Mouse (Mus musculus) intestine, embryonic 15.5 days (tissue): ENCODE data around the gene Myl9. TPM values are rescaled to one million over a fixed set of nuclear protein-coding genes. Genes with fewer than 3 reads are reported as not detected.

ENCODE experiments used
- ATAC-seq: fragments of 200-750 bp; cut with Nextera tagmentation; 2 replicates; pipeline ENCODE4 v1.8.0; 2017; ENCODE audit warnings: moderate TSS enrichment, moderate library complexity
- H3K27ac ChIP-seq: fragments of 300-500 bp; sonication (generic); 2 replicates; pipeline ENCODE4 v1.5.1; 2015; ENCODE audit warnings: mild to moderate bottlenecking, inconsistent platforms
- H3K27me3 ChIP-seq: fragments of 300-500 bp; sonication (generic); replicated peaks from 2 replicates; pipeline ENCODE4 v1.6.1; 2015; ENCODE audit warnings: inconsistent platforms
- H3K36me3 ChIP-seq: fragments of 300-500 bp; sonication (generic); 2 replicates; pipeline ENCODE4 v1.6.1; 2015; ENCODE audit warnings: inconsistent platforms
- H3K4me1 ChIP-seq: fragments of 300-500 bp; sonication (generic); replicated peaks from 2 replicates; pipeline ENCODE4 v1.6.1; 2015; ENCODE audit warnings: inconsistent platforms
- H3K4me2 ChIP-seq: fragments of 300-500 bp; sonication (generic); replicated peaks from 2 replicates; pipeline ENCODE4 v1.6.1; 2015; ENCODE audit warnings: mild to moderate bottlenecking, inconsistent platforms
- H3K4me3 ChIP-seq: fragments of 300-500 bp; sonication (generic); replicated peaks from 2 replicates; pipeline ENCODE4 v1.5.1; 2015; ENCODE audit warnings: inconsistent platforms
- H3K9ac ChIP-seq: fragments of 300-500 bp; sonication (generic); 2 replicates; pipeline ENCODE4 v1.6.1; 2015; ENCODE audit warnings: inconsistent platforms
- H3K9me3 ChIP-seq: fragments of 300-500 bp; sonication (generic); 2 replicates; pipeline ENCODE4 v1.6.1; 2016; ENCODE audit warnings: inconsistent platforms
- WGBS: fragments of 180-500 bp; shearing (Covaris S2); methylation state at CpG from one replicate; pipeline ENCODE4 v1.1.7; 2015; 5-methylcytosine and 5-hydroxymethylcytosine counted together
- polyA plus RNA-seq: library from polyadenylated mRNA; unstranded; fragments of >200 nt; fragmentation: Nextera tagmentation; extraction: Ambion mirVana; gene quantifications from 2 replicates; pipeline ENCODE4 v1.2.1, GENCODE M21; 2015

Gene Myl9
- polyA plus RNA-seq, 1 experiment from 2014 or later: 1,100 TPM

- ATAC-seq: no peak
- no peak overlapping the region for H3K4me2 ChIP-seq
- no peak overlapping the region for H3K27ac ChIP-seq
- H3K4me3 ChIP-seq: no peak overlapping the region
- no peaks in the 10 kb centered on the region for H3K9me3 ChIP-seq
- no peaks in the 10 kb centered on the region for H3K27me3 ChIP-seq
- peaks cover 7% of the 10 kb centered on the region for H3K36me3 ChIP-seq
- H3K9ac ChIP-seq: no peak overlapping the region
- no peaks in the 10 kb centered on the region for H3K4me1 ChIP-seq
- 76% methylated on average over 10 of the region's 10 CpGs for WGBS
Observed at GRCm38 (mm10) chr2:156766227-156767019, 8.8 kb upstream of the Myl9 start.

GRCm38 (mm10) chr2:156767108-156767507, 8.1 kb upstream of the Myl9 start:
- ATAC-seq: no peak
- WGBS: 76% methylated on average over 5 of the region's 5 CpGs
- no peak overlapping the region for H3K27ac ChIP-seq

GRCm38 (mm10) chr2:156769274-156769673, 5.9 kb upstream of the Myl9 start:
- H3K4me2 ChIP-seq: no peak overlapping the region
- H3K9me3 ChIP-seq: no peaks in the 10 kb centered on the region
- H3K4me1 ChIP-seq: peaks cover 2% of the 10 kb centered on the region; the same call in 1 of the 2 replicates
- H3K9ac ChIP-seq: no peak overlapping the region
- no peak for ATAC-seq
- no peak overlapping the region for H3K27ac ChIP-seq
- no peaks in the 10 kb centered on the region for H3K27me3 ChIP-seq
- WGBS: 57% methylated on average over 12 of the region's 12 CpGs
- no peak overlapping the region for H3K4me3 ChIP-seq
- H3K36me3 ChIP-seq: no peaks in the 10 kb centered on the region

More at GRCm38 (mm10) chr2:156767108-156767507, 8.1 kb upstream of the Myl9 start:
- H3K9me3 ChIP-seq: no peaks in the 10 kb centered on the region
- H3K4me1 ChIP-seq: no peaks in the 10 kb centered on the region
- peaks cover 2% of the 10 kb centered on the region; the same call in 1 of the 2 replicates for H3K36me3 ChIP-seq
- no peaks in the 10 kb centered on the region for H3K27me3 ChIP-seq
- H3K9ac ChIP-seq: no peak overlapping the region
- no peak overlapping the region for H3K4me3 ChIP-seq
- H3K4me2 ChIP-seq: no peak overlapping the region

GRCm38 (mm10) chr2:156773470-156773869, 1.8 kb upstream of the Myl9 start:
- H3K27ac ChIP-seq: no peak overlapping the region
- no peaks in the 10 kb centered on the region for H3K9me3 ChIP-seq
- no peak overlapping the region for H3K9ac ChIP-seq
- no peaks in the 10 kb centered on the region for H3K36me3 ChIP-seq
- H3K4me2 ChIP-seq: no peak overlapping the region
- no peak overlapping the region for H3K4me3 ChIP-seq
- no peaks in the 10 kb centered on the region for H3K27me3 ChIP-seq
- peaks cover 17% of the 10 kb centered on the region for H3K4me1 ChIP-seq
- ATAC-seq: no peak

- Histone ChIP-seq H3K4me1 (peaks cover 20% of the 10 kb centered on the region), H3K9me3 (no peaks in the 10 kb centered on the region), H3K4me2 (peak overlapping the region; percentile 70), H3K9ac (peak overlapping the region; percentile 44), H3K4me3 (peak overlapping the region; percentile 39), H3K27me3 (no peaks in the 10 kb centered on the region), H3K27ac (peak overlapping the region; percentile 92), H3K36me3 (0 out of 2 replicates have a peak, but pooled peaks cover 4% of the 10 kb centered on the region)
- WGBS: 66% methylated on average over 13 of the region's 13 CpGs
- ATAC-seq: no peak
Observed at GRCm38 (mm10) chr2:156774035-156774737, 1.0 kb upstream of the Myl9 start.

- no peak for ATAC-seq
- 25% methylated on average over 17 of the region's 17 CpGs for WGBS
- H3K9ac ChIP-seq: peak overlapping the region; percentile 44
- no peaks in the 10 kb centered on the region for H3K27me3 ChIP-seq
- H3K27ac ChIP-seq: peak overlapping the region; percentile 92
- H3K36me3 ChIP-seq: 0 out of 2 replicates have a peak, but pooled peaks cover 4% of the 10 kb centered on the region
- H3K9me3 ChIP-seq: no peaks in the 10 kb centered on the region
- H3K4me1 ChIP-seq: peaks cover 31% of the 10 kb centered on the region
- peak overlapping the region; percentile 39 for H3K4me3 ChIP-seq
- H3K4me2 ChIP-seq: peak overlapping the region; percentile 70
Observed at GRCm38 (mm10) chr2:156775455-156776435, 525 bp downstream of the Myl9 start.

GRCm38 (mm10) chr2:156776907-156777306, 1.7 kb downstream of the Myl9 start:
- peaks cover 31% of the 10 kb centered on the region for H3K4me1 ChIP-seq
- peaks cover 11% of the 10 kb centered on the region; the same call in 1 of the 2 replicates for H3K36me3 ChIP-seq
- peak overlapping the region; percentile 36; the same call in 1 of the 2 replicates for H3K9ac ChIP-seq
- no peaks in the 10 kb centered on the region for H3K9me3 ChIP-seq
- peak overlapping the region; percentile 28 for H3K4me3 ChIP-seq
- peak overlapping the region; percentile 44; the same call in 1 of the 2 replicates for H3K27ac ChIP-seq
- 79% methylated on average over 2 of the region's 2 CpGs for WGBS
- no peaks in the 10 kb centered on the region for H3K27me3 ChIP-seq
- ATAC-seq: no peak
- H3K4me2 ChIP-seq: peak overlapping the region; percentile 53

- ATAC-seq: no peak
- H3K4me2 ChIP-seq: peak overlapping the region; percentile 53
- H3K27ac ChIP-seq: 0 out of 2 replicates have a peak overlapping the region, but pooled peaks have one; percentile 44
- WGBS: 29% methylated on average over 7 of the region's 7 CpGs
- peaks cover 31% of the 10 kb centered on the region for H3K4me1 ChIP-seq
- H3K9ac ChIP-seq: peak overlapping the region; percentile 36
- H3K4me3 ChIP-seq: peak overlapping the region; percentile 28
- peaks cover 11% of the 10 kb centered on the region; the same call in 1 of the 2 replicates for H3K36me3 ChIP-seq
- no peaks in the 10 kb centered on the region for H3K27me3 ChIP-seq
- H3K9me3 ChIP-seq: no peaks in the 10 kb centered on the region
Observed at GRCm38 (mm10) chr2:156777326-156778004, 2.2 kb downstream of the Myl9 start.

DNA sequence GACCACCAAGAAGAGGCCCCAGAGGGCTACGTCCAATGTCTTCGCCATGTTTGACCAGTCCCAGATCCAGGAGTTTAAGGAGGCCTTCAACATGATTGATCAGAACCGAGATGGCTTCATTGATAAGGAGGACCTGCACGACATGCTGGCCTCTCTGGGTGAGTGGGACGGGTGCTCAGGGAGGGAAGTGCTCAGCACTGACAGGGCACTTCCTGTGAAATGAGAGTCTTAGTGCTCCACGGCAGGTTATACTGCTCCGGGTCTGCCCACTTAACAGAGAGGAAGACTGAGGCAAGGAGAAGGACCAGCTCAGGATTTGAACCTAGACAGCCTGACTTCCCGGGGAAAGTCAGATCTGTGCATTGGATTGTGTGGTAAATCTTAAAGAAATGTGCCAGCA, 3.4 kb downstream of the Myl9 start:
- Histone ChIP-seq H3K27me3 (no peaks in the 10 kb centered on the region), H3K27ac (no peak overlapping the region), H3K9me3 (no peaks in the 10 kb centered on the region), H3K36me3 (peaks cover 11% of the 10 kb centered on the region; the same call in 1 of the 2 replicates), H3K4me3 (peak overlapping the region; percentile 16; the same call in 1 of the 2 replicates), H3K4me2 (peak overlapping the region; percentile 53), H3K4me1 (peaks cover 32% of the 10 kb centered on the region), H3K9ac (0 out of 2 replicates have a peak overlapping the region, but pooled peaks have one; percentile 31)
- no peak for ATAC-seq
- WGBS: 76% methylated on average over 8 of the region's 8 CpGs

DNA sequence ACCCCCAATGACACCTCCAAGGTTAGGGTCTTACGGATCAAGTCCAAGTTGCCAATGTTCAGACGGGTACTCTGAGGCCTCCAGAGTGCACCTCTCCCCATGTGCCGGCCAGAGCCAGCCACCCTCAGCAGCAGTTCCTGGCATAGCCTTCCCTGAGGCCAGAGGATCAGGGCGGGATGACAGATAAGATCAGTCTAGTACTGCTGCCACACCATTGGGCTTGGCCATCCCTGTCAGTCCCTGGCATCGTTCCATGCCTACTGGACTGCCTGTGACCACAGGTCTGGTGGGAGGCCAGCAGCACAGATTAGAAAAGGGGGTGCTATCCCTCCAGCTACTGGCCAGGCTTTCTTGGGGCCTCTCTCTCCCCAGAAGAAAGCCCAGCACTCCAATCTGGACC, 3.8 kb downstream of the Myl9 start:
- Histone ChIP-seq H3K27ac (no peak overlapping the region), H3K27me3 (no peaks in the 10 kb centered on the region), H3K4me2 (peak overlapping the region; percentile 53), H3K9me3 (no peaks in the 10 kb centered on the region), H3K4me3 (peak overlapping the region; percentile 16), H3K9ac (peak overlapping the region; percentile 23; the same call in 1 of the 2 replicates), H3K36me3 (peaks cover 11% of the 10 kb centered on the region; the same call in 1 of the 2 replicates), H3K4me1 (peaks cover 32% of the 10 kb centered on the region)
- no peak for ATAC-seq
- WGBS: 68% methylated on average over 5 of the region's 5 CpGs

- Histone ChIP-seq H3K4me1 (peaks cover 30% of the 10 kb centered on the region), H3K27ac (no peak overlapping the region), H3K9me3 (no peaks in the 10 kb centered on the region), H3K27me3 (no peaks in the 10 kb centered on the region), H3K36me3 (peaks cover 11% of the 10 kb centered on the region; the same call in 1 of the 2 replicates), H3K4me3 (peak overlapping the region; percentile 16; the same call in 1 of the 2 replicates), H3K9ac (peak overlapping the region; percentile 23; the same call in 1 of the 2 replicates), H3K4me2 (peak overlapping the region; percentile 53)
- ATAC-seq: no peak
- 41% methylated on average over 2 of the region's 2 CpGs for WGBS
Observed at GRCm38 (mm10) chr2:156779488-156779887, 4.3 kb downstream of the Myl9 start.
